Mouse (Mus musculus) CH12.LX (cell line): ENCODE results near the gene Rbfox1. TPM values are rescaled to one million over a fixed set of nuclear protein-coding genes. Genes with fewer than 3 reads are reported as not detected.

Experiments used
- DNase-seq: peaks from one replicate; pipeline ENCODE4 v3.0.0-alpha.2; 2013; ENCODE audit errors: extremely low read depth
- H3K27ac ChIP-seq: 2 replicates; pipeline ENCODE4 v1.5.1; 2012; ENCODE audit warnings: low read depth, mild to moderate bottlenecking, control low read depth, moderate library complexity; ENCODE audit not compliant: insufficient read depth
- H3K27me3 ChIP-seq: replicated peaks from 2 replicates; pipeline ENCODE3; 2012; ENCODE audit warnings: inconsistent platforms
- H3K36me3 ChIP-seq, 2 experiments: replicated peaks in 1 of 2; 2 replicates each; pipeline versions ENCODE3 to v1.6.1; 2012; ENCODE audit warnings: inconsistent platforms in 1 of 2, low read length in 1 of 2, mild to moderate bottlenecking in 1 of 2, mixed read lengths in 1 of 2, moderate library complexity in 1 of 2; ENCODE audit not compliant: control insufficient read depth in 1 of 2, insufficient read depth in 1 of 2
- H3K4me1 ChIP-seq, 2 experiments: 2 replicates each; pipeline ENCODE4 v1.6.1; 2012; ENCODE audit warnings: inconsistent platforms in 1 of 2, moderate library complexity in 1 of 2; ENCODE audit not compliant: insufficient read depth in 2 of 2, control insufficient read depth in 1 of 2
- H3K4me2 ChIP-seq: 2 replicates; pipeline ENCODE4 v1.6.1; 2012; ENCODE audit warnings: low read depth, mild to moderate bottlenecking, control low read depth; ENCODE audit not compliant: poor library complexity, insufficient read depth, severe bottlenecking
- H3K4me3 ChIP-seq, 3 experiments: fragments of 150-350 bp in 1 of 3; sonication (generic) in 1 of 3; replicated peaks in 1 of 3; 2 replicates each; pipeline versions ENCODE3 to v1.5.1; 2011 to 2012; ENCODE audit warnings: low read depth in 2 of 3, low read length in 2 of 3, mild to moderate bottlenecking in 2 of 3, moderate library complexity in 2 of 3, control low read depth in 1 of 3, improper control_type of control experiment in 1 of 3, inconsistent platforms in 1 of 3, mixed read lengths in 1 of 3; ENCODE audit not compliant: poor library complexity in 1 of 3
- H3K79me2 ChIP-seq: replicated peaks from 2 replicates; pipeline ENCODE4 v1.6.1; 2012; ENCODE audit warnings: mild to moderate bottlenecking, moderate library complexity; ENCODE audit not compliant: control insufficient read depth, poor library complexity, insufficient read depth, severe bottlenecking; ENCODE audit errors: extremely low read depth
- H3K9ac ChIP-seq: 2 replicates; pipeline ENCODE4 v1.6.1; 2012; ENCODE audit warnings: low read depth, mild to moderate bottlenecking, control low read depth, moderate library complexity; ENCODE audit not compliant: insufficient read depth
- H3K9me3 ChIP-seq: replicated peaks from 2 replicates; pipeline ENCODE3; 2012; ENCODE audit warnings: low read length, inconsistent platforms, mixed read lengths
- BHLHE40 ChIP-seq: IDR thresholded peaks from 2 replicates; pipeline ENCODE4 v1.6.1; 2011; ENCODE audit warnings: mild to moderate bottlenecking, low read depth, low read length, improper control_type of control experiment
- CHD1 ChIP-seq: IDR thresholded peaks from 2 replicates; pipeline ENCODE4 v1.6.1; 2012; ENCODE audit warnings: low read depth, low read length, improper control_type of control experiment, inconsistent platforms
- CHD2 ChIP-seq: IDR thresholded peaks from 2 replicates; pipeline ENCODE4 v1.6.1; 2011; ENCODE audit warnings: low read length, improper control_type of control experiment
- CTCF ChIP-seq, 2 experiments: IDR thresholded peaks in 1 of 2; conservative IDR thresholded peaks in 1 of 2; 2 replicates each; pipeline ENCODE4 v1.5.1; 2011 to 2012; ENCODE audit warnings: low read depth in 2 of 2, low read length in 2 of 2, improper control_type of control experiment in 1 of 2, inconsistent platforms in 1 of 2, mild to moderate bottlenecking in 1 of 2, moderate library complexity in 1 of 2
- ELF1 ChIP-seq: IDR thresholded peaks from 2 replicates; pipeline ENCODE4 v1.6.1; 2014; ENCODE audit warnings: low read depth, mild to moderate bottlenecking, inconsistent platforms, low read length, improper control_type of control experiment
- GABPA ChIP-seq: IDR thresholded peaks from 2 replicates; pipeline ENCODE4 v1.6.1; 2012; ENCODE audit warnings: low read depth, low read length, improper control_type of control experiment, inconsistent platforms; ENCODE audit not compliant: insufficient replicate concordance
- IRF4 ChIP-seq: IDR thresholded peaks from 2 replicates; pipeline ENCODE4 v1.6.1; 2014; ENCODE audit warnings: low read depth, mild to moderate bottlenecking, inconsistent platforms, low read length, improper control_type of control experiment
- JUN ChIP-seq: IDR thresholded peaks from 2 replicates; pipeline ENCODE4 v1.6.1; 2011; ENCODE audit warnings: low read depth, mild to moderate bottlenecking, low read length, improper control_type of control experiment, moderate library complexity; ENCODE audit not compliant: insufficient read depth
- KAT2A ChIP-seq: IDR thresholded peaks from 2 replicates; pipeline ENCODE4 v1.6.1; 2012; ENCODE audit warnings: low read length, improper control_type of control experiment, inconsistent platforms; ENCODE audit not compliant: insufficient replicate concordance
- MAFK ChIP-seq: IDR thresholded peaks from 2 replicates; pipeline ENCODE4 v1.6.1; 2011; ENCODE audit warnings: low read length, improper control_type of control experiment; ENCODE audit not compliant: insufficient replicate concordance
- MAX ChIP-seq: IDR thresholded peaks from 2 replicates; pipeline ENCODE4 v1.6.1; 2011; ENCODE audit warnings: low read length, improper control_type of control experiment
- MAZ ChIP-seq: IDR thresholded peaks from 2 replicates; pipeline ENCODE4 v1.6.1; 2012; ENCODE audit warnings: low read depth, mild to moderate bottlenecking, inconsistent platforms, low read length, improper control_type of control experiment, moderate library complexity
- MEF2A ChIP-seq: IDR thresholded peaks from 2 replicates; pipeline ENCODE4 v1.6.1; 2014; ENCODE audit warnings: low read depth, mild to moderate bottlenecking, inconsistent platforms, low read length, improper control_type of control experiment, borderline replicate concordance
- MXI1 ChIP-seq: IDR thresholded peaks from 2 replicates; pipeline ENCODE4 v1.6.1; 2011; ENCODE audit warnings: mild to moderate bottlenecking, low read depth, low read length, improper control_type of control experiment
- NRF1 ChIP-seq: IDR thresholded peaks from 2 replicates; pipeline ENCODE4 v1.6.1; 2014; ENCODE audit warnings: low read depth, mild to moderate bottlenecking, inconsistent platforms, low read length, improper control_type of control experiment, moderate library complexity
- POLR2A ChIP-seq: IDR thresholded peaks from 2 replicates; pipeline ENCODE4 v1.6.1; 2011; ENCODE audit warnings: low read depth, mild to moderate bottlenecking, improper control_type of control experiment, low read length
- POLR2AphosphoS2 ChIP-seq: IDR thresholded peaks from 2 replicates; pipeline ENCODE4 v1.6.1; 2011; ENCODE audit warnings: low read depth, low read length, improper control_type of control experiment
- SMC3 ChIP-seq: IDR thresholded peaks from 2 replicates; pipeline ENCODE4 v1.6.1; 2011; ENCODE audit warnings: low read depth, low read length, improper control_type of control experiment
- TBP ChIP-seq: conservative IDR thresholded peaks from 2 replicates; pipeline ENCODE4 v1.6.1; 2011; ENCODE audit warnings: low read depth, low read length, improper control_type of control experiment
- TCF12 ChIP-seq: IDR thresholded peaks from 2 replicates; pipeline ENCODE4 v1.6.1; 2014; ENCODE audit warnings: low read depth, mild to moderate bottlenecking, inconsistent platforms, low read length, improper control_type of control experiment
- USF1 ChIP-seq: IDR thresholded peaks from 2 replicates; pipeline ENCODE4 v1.6.1; 2014; ENCODE audit warnings: low read depth, mild to moderate bottlenecking, inconsistent platforms, low read length, improper control_type of control experiment
- ZC3H11A ChIP-seq: IDR thresholded peaks from 2 replicates; pipeline ENCODE4 v1.6.1; 2012; ENCODE audit warnings: low read depth, mild to moderate bottlenecking, inconsistent platforms, low read length, improper control_type of control experiment
- ZKSCAN1 ChIP-seq: IDR thresholded peaks from 2 replicates; pipeline ENCODE4 v1.6.1; 2012; ENCODE audit warnings: low read depth, inconsistent platforms, low read length, improper control_type of control experiment, borderline replicate concordance
- ZMIZ1 ChIP-seq: IDR thresholded peaks from 2 replicates; pipeline ENCODE4 v1.6.1; 2012; ENCODE audit warnings: low read depth, mild to moderate bottlenecking, inconsistent platforms, low read length, improper control_type of control experiment
- dilution Hi-C: fragments of 300-500 bp; cut with MboI; formaldehyde crosslinking; loops from 2 replicates; pipeline ENCODE4 v1.14.3; 2020; ENCODE audit warnings: low sequenced_read_pairs; ENCODE audit not compliant: extremely low pct_unique_long_range_greater_than_20kb, extremely low pct_ligation_motif_present
- in situ Hi-C: fragments of 300-500 bp; cut with MboI; formaldehyde crosslinking; loops from 3 replicates; pipeline ENCODE4 v1.14.3; 2019; ENCODE audit warnings: low sequenced_read_pairs, low pct_ligation_motif_present, low pct_unique_long_range_greater_than_20kb, mixed read lengths
- polyA plus RNA-seq: library from polyadenylated mRNA; unstranded; fragments of >175 nt; gene quantifications from 2 replicates; pipeline ENCODE4 v1.2.1, GENCODE M21; 2012; ENCODE audit warnings: low read depth; ENCODE audit not compliant: insufficient read length
- total RNA-seq, 2 experiments: library from RNA; depleted of rRNA; stranded (reverse); fragments of 300-350 nt in 1 of 2; fragments of >200 nt in 1 of 2; gene quantifications; 2 replicates each; pipeline ENCODE4 v1.2.3; 2012 to 2014

The Rbfox1 gene
- total and polyA plus RNA-seq, 3 experiments: not detected

- in situ Hi-C loops (no loop called here), dilution Hi-C loops (no loop called here)
- Histone ChIP-seq H3K4me1 (no peaks in the 10 kb centered on the region), H3K9me3 (peaks cover 69% of the 10 kb centered on the region), H3K36me3 (no peaks in the 10 kb centered on the region), H3K4me3 (no peak overlapping the region), H3K4me2 (no peak overlapping the region), H3K79me2 (no peaks in the 10 kb centered on the region), H3K27me3 (no peaks in the 10 kb centered on the region), H3K9ac (no peak overlapping the region), H3K27ac (no peak overlapping the region)
- no peak for DNase-seq
- TF ChIP-seq MEF2A: no peak
- TF ChIP-seq TBP: no peak
- TF ChIP-seq MAFK: no peak
- TF ChIP-seq CTCF (conservative IDR thresholded peaks at IDR 0.05 in 1 of 2, IDR thresholded peaks at IDR 0.05 in 1 of 2; ENCODE audit: low read depth in 2 of 2, low read length in 2 of 2): no peak
- TF ChIP-seq MAX: no peak
- no peak for TF ChIP-seq POLR2A
- TF ChIP-seq MXI1: no peak
- TF ChIP-seq POLR2AphosphoS2: no peak
- no peak for TF ChIP-seq SMC3
- no peak for TF ChIP-seq MAZ
- TF ChIP-seq CHD2: no peak
- no peak for TF ChIP-seq ELF1
- no peak for TF ChIP-seq BHLHE40
- TF ChIP-seq IRF4: no peak
- no peak for TF ChIP-seq ZKSCAN1
- no peak for TF ChIP-seq USF1
- no peak for TF ChIP-seq KAT2A
- TF ChIP-seq ZC3H11A: no peak
- TF ChIP-seq ZMIZ1: no peak
- no peak for TF ChIP-seq JUN
These were observed 307.2 kb downstream of the Rbfox1 start for GRCm38 (mm10) chr16:6192358-6192757.

GRCm38 (mm10) chr16:6206431-6206830, 321.3 kb downstream of the Rbfox1 start:
- Histone ChIP-seq H3K9me3 (peaks cover 64% of the 10 kb centered on the region), H3K27ac (no peak overlapping the region), H3K4me1 (no peaks in the 10 kb centered on the region)
- in situ Hi-C loops (no loop called here), dilution Hi-C loops (no loop called here)
- TF ChIP-seq USF1 (no peak), NRF1 (no peak), ELF1 (no peak), ZKSCAN1 (no peak), MAX (no peak), CHD1 (no peak), POLR2A (no peak), TCF12 (no peak), GABPA (no peak), CTCF (conservative IDR thresholded peaks at IDR 0.05 in 1 of 2, IDR thresholded peaks at IDR 0.05 in 1 of 2; ENCODE audit: low read depth in 2 of 2, low read length in 2 of 2) (no peak), ZC3H11A (no peak)
- TF ChIP-seq, all 38 proteins: peak for 0
- Histone ChIP-seq H3K79me2 (no peaks in the 10 kb centered on the region), H3K4me3 (no peak overlapping the region), H3K9ac (no peak overlapping the region), H3K36me3 (no peaks in the 10 kb centered on the region), H3K4me2 (no peak overlapping the region), H3K27me3 (no peaks in the 10 kb centered on the region)
- no peak for DNase-seq
